8 mouse cellular contexts compared by ENCODE assay signal in genomic region chr4:45296662-45297564, GRCm38 (mm10). TPM values are rescaled to one million over a fixed set of nuclear protein-coding genes. Genes with fewer than 3 reads are reported as not detected.
DNase-seq lines count a peak whose midpoint lies in the region; ATAC-seq and TF ChIP-seq lines count a peak whose summit lies in the region.

Gene Trmt10b, plus strand, starts transcription at chr4:45297127.

- H3K27ac ChIP-seq in ES-E14 (ENCODE audit: insufficient read depth, low read depth, low read length, poor library complexity, severe bottlenecking): no peak within 1 kb of the TSS
- no peak within 1 kb of the TSS for H3K27ac ChIP-seq in forebrain, embryonic 12.5 days
- peak within 1 kb of the TSS; percentile 58 for H3K27ac ChIP-seq in neural tube, embryonic 15.5 days (replicated peaks)

- intact Hi-C loops in heart, postnatal 14 days (cut with DNase I): loop anchor here (1.0 kb wide), 1 partner anchor 9 kb away; no protein-coding TSS in a partner anchor

- in situ Hi-C loops in ES-E14 (cut with MboI; ENCODE audit: low sequenced_read_pairs in 2 of 2, unreplicated experiment in 2 of 2): no loop called here

- no peaks in the 10 kb centered on the region for H3K4me1 ChIP-seq in ES-E14 (ENCODE audit: control insufficient read depth in 2 of 2, insufficient read depth in 2 of 2, low read length in 2 of 2, poor library complexity in 1 of 2)
- H3K4me1 ChIP-seq in forebrain, embryonic 12.5 days: peaks cover 6% of the 10 kb centered on the region
- peaks cover 13% of the 10 kb centered on the region for H3K4me1 ChIP-seq in neural tube, embryonic 15.5 days

- H3K4me3 ChIP-seq in ES-E14 (ENCODE audit: insufficient read depth in 1 of 2, low read depth in 1 of 2, low read length in 2 of 2, poor library complexity in 1 of 2, severe bottlenecking in 1 of 2): peak within 1 kb of the TSS; percentile 71 to 88
- peak within 1 kb of the TSS; percentile 79 for H3K4me3 ChIP-seq in forebrain, embryonic 12.5 days (replicated peaks)
- H3K4me3 ChIP-seq in neural tube, embryonic 15.5 days (replicated peaks): peak within 1 kb of the TSS; percentile 75

- no peaks in the 10 kb centered on the region for H3K9me3 ChIP-seq in ES-E14 (ENCODE audit: control insufficient read depth, insufficient read depth, low read depth, low read length)
- H3K9me3 ChIP-seq in forebrain, embryonic 12.5 days: no peaks in the 10 kb centered on the region
- H3K9me3 ChIP-seq in neural tube, embryonic 15.5 days (replicated peaks): no peaks in the 10 kb centered on the region

- ATAC-seq in forebrain, embryonic 12.5 days (ENCODE audit: low FRiP score): peak; percentile 74
- peak; percentile 92 for ATAC-seq in neural tube, embryonic 15.5 days (ENCODE audit: low FRiP score)

- peak; percentile 77 for DNase-seq in ES-E14 (ENCODE audit: low read depth, low spot score)
- peak; percentile 75 for DNase-seq in c-Kit-positive CD71-positive TER-119-negative erythroid progenitor cells, embryonic 14.5 days (ENCODE audit: low read depth)
- peak; percentile 59 to 75 for DNase-seq in heart, postnatal 14 days
- DNase-seq in layer of hippocampus, adult 18-20 months (ENCODE audit: low spot score in 2 of 2): peak; percentile 50 to 84
- DNase-seq in lung, adult 18-20 months: peak; percentile 78
- DNase-seq in thymus, postnatal 0 days (ENCODE audit: low spot score): peak; percentile 90

- H3K36me3 ChIP-seq in ES-E14 (ENCODE audit: control insufficient read depth, insufficient read depth, low read length, poor library complexity, severe bottlenecking): peaks cover 4% of the 10 kb centered on the region
- H3K36me3 ChIP-seq in forebrain, embryonic 12.5 days (replicated peaks): peaks cover 16% of the 10 kb centered on the region
- H3K36me3 ChIP-seq in neural tube, embryonic 15.5 days: peaks cover 22% of the 10 kb centered on the region

- 21% methylated on average over 27 of the region's 27 CpGs for WGBS in forebrain, embryonic 12.5 days
- 19% methylated on average over 27 of the region's 27 CpGs for WGBS in neural tube, embryonic 15.5 days

- no peaks in the 10 kb centered on the region for H3K27me3 ChIP-seq in forebrain, embryonic 12.5 days
- no peaks in the 10 kb centered on the region for H3K27me3 ChIP-seq in neural tube, embryonic 15.5 days (replicated peaks)

- H3K4me2 ChIP-seq in forebrain, embryonic 12.5 days: peak within 1 kb of the TSS; percentile 82
- H3K4me2 ChIP-seq in neural tube, embryonic 15.5 days: peak within 1 kb of the TSS; percentile 75

- H3K9ac ChIP-seq in ES-E14 (ENCODE audit: insufficient read depth, low read depth, low read length, poor library complexity, severe bottlenecking): peak within 1 kb of the TSS; percentile 77
- H3K9ac ChIP-seq in forebrain, embryonic 12.5 days: peak within 1 kb of the TSS; percentile 70
- peak within 1 kb of the TSS; percentile 79 for H3K9ac ChIP-seq in neural tube, embryonic 15.5 days (replicated peaks)

TF ChIP-seq in ES-E14, 5 proteins besides CTCF, POLR2A, EP300 and RAD21:
- TF ChIP-seq ZNF384 (IDR thresholded peaks at IDR 0.05; ENCODE audit: low read depth, low read length) (no peak), HCFC1 (IDR thresholded peaks at IDR 0.05; ENCODE audit: borderline replicate concordance, insufficient read depth, low read length) (peak; percentile 97)

RNA-seq across cellular contexts. Expression of gene Trmt10b, which starts in this region (rescaled TPM):
- 8.8 TPM in 2 replicates for total RNA-seq in ES-E14 (2012; rRNA removed)
- polyA plus RNA-seq in forebrain, embryonic 12.5 days (2016; fragmentation: Nextera tagmentation; extraction: Ambion mirVana): 16.2 TPM in 2 replicates
- total RNA-seq in heart, postnatal 14 days (2021): 1 to 10 TPM; 4.0 to 5.6 TPM
- total RNA-seq in layer of hippocampus, adult 18-20 months (2021): 10 to 100 TPM; 15.6 to 15.9 TPM
- 22.8 and 23.5 TPM in 2 replicates for polyA plus RNA-seq in neural tube, embryonic 15.5 days (2015; fragmentation: Nextera tagmentation; extraction: Ambion mirVana)
- polyA plus RNA-seq in thymus, postnatal 0 days (2015; fragmentation: Nextera tagmentation; extraction: Ambion mirVana): 18.2 and 18.3 TPM in 2 replicates
